In the genomic region with DNA sequence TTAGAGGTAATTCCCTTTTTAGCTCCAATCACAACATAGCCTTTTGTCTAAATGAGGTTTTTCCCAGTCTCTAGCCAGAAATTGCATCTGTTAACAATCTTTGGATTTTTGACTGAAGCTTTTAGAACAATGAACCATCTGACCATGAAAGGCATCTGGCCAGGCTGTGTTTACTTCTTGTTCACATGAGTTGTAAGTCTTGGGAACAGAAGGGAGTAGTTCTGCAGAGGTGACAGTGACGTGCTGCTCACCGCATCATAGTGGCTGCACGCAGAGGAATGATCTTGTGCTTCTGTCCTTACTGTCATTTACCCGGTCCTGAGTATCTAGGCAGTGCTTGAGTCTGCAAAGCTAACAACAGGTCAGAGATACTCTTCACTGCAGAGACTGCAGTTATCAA, we compare ENCODE assay signal across 11 mouse cellular contexts.
DNase-seq lines count a peak whose midpoint lies in the region.
"Had no signal": no experiment of that assay in that cellular context is flagged by ENCODE, and none has a peak within 500 bp of the region (broad histone marks: within the 10 kb centered on the region; RNA-seq: fewer than 3 reads in every experiment).

No protein-coding gene starts in this region.

- peaks cover 33% of the 10 kb centered on the region for H3K36me3 ChIP-seq in heart, embryonic 10.5 days

- no peak overlapping the region for H3K27ac ChIP-seq in heart, embryonic 10.5 days

- no peaks in the 10 kb centered on the region for H3K9me3 ChIP-seq in heart, embryonic 10.5 days

- H3K27me3 ChIP-seq in heart, embryonic 10.5 days (ENCODE audit: insufficient read depth, poor library complexity, severe bottlenecking) = no peaks in the 10 kb centered on the region

- intact Hi-C loops in heart, postnatal 10 days (cut with DNase I) = no loop called here

- peaks cover 59% of the 10 kb centered on the region for H3K4me1 ChIP-seq in heart, embryonic 10.5 days

- no peak overlapping the region for H3K4me3 ChIP-seq in heart, embryonic 10.5 days

- 33% methylated on average over 4 of the region's 4 CpGs for WGBS in heart, embryonic 10.5 days

- DNase-seq in embryo, embryonic 10 days (ENCODE audit: low spot score) = peak; percentile 40
- no peak for DNase-seq in embryo, embryonic 11 days
- peak; percentile 42 to 43 for DNase-seq in heart, postnatal 10 days
- DNase-seq in heart, embryonic 10.5 days (ENCODE audit: low spot score) = no peak
- DNase-seq in 3T3-L1 (ENCODE audit: low read depth, low spot score) = peak; percentile 25
- peak; percentile 60 for DNase-seq in lung, postnatal 10 days
- DNase-seq in yolk sac, embryonic 10.5 days (ENCODE audit: low spot score) = no peak
- no peak for DNase-seq in right cerebral cortex, adult 18-20 months
- DNase-seq: adrenal gland, postnatal 14 days; cerebellum, postnatal 25 days; kidney, adult 11 months had no signal

Comparison
In these comparisons a context has a peak if more than half of its experiments do, and no peak if none do; other contexts are left out.
1. DNase-seq: peak in embryo, embryonic 10 days (single experiment), heart, postnatal 10 days (2 of 2), 3T3-L1 (single experiment) and lung, postnatal 10 days (single experiment); none in embryo, embryonic 11 days (single experiment), heart, embryonic 10.5 days (single experiment), yolk sac, embryonic 10.5 days (single experiment) and right cerebral cortex, adult 18-20 months (single experiment).